In genomic region chr14:31963131-31963911, GRCm38 (mm10) we compare ENCODE assay signal across 9 mouse cellular contexts.
DNase-seq lines count a peak whose midpoint lies in the region; ATAC-seq lines count a peak whose summit lies in the region.
"Had no signal": no experiment of that assay in that cellular context is flagged by ENCODE, and none has a peak within 500 bp of the region (broad histone marks: within the 10 kb centered on the region; RNA-seq: fewer than 3 reads in every experiment).

No protein-coding gene starts in this region.

- H3K27me3 ChIP-seq in kidney, embryonic 14.5 days (ENCODE audit: control insufficient read depth, insufficient read depth, low read length) = no peaks in the 10 kb centered on the region
- no peaks in the 10 kb centered on the region for H3K27me3 ChIP-seq in embryonic facial prominence, embryonic 14.5 days (replicated peaks; ENCODE audit: control insufficient read depth, insufficient read depth, low read length)
- H3K27me3 ChIP-seq: limb, embryonic 12.5 days had no signal

- no peak overlapping the region for H3K4me3 ChIP-seq in kidney, embryonic 14.5 days (ENCODE audit: low read length)
- H3K4me3 ChIP-seq in embryonic facial prominence, embryonic 14.5 days (ENCODE audit: low read depth, low read length) = no peak overlapping the region
- H3K4me3 ChIP-seq: limb, embryonic 12.5 days had no signal

- no peak overlapping the region for H3K9ac ChIP-seq in kidney, embryonic 14.5 days (ENCODE audit: low read depth, low read length)
- no peak overlapping the region for H3K9ac ChIP-seq in embryonic facial prominence, embryonic 14.5 days (ENCODE audit: low read depth, low read length)
- H3K9ac ChIP-seq: limb, embryonic 12.5 days had no signal

- WGBS in kidney, embryonic 14.5 days = 58% methylated on average over 12 of the region's 12 CpGs
- 33% methylated on average over 12 of the region's 12 CpGs for WGBS in embryonic facial prominence, embryonic 14.5 days

- H3K4me2 ChIP-seq in kidney, embryonic 14.5 days (replicated peaks; ENCODE audit: low read depth, low read length) = no peak overlapping the region
- H3K4me2 ChIP-seq in embryonic facial prominence, embryonic 14.5 days (ENCODE audit: low read depth, low read length) = no peak overlapping the region; the same call in 1 of the 2 replicates
- H3K4me2 ChIP-seq: limb, embryonic 12.5 days had no signal

- ATAC-seq in kidney, embryonic 14.5 days (ENCODE audit: low FRiP score, low TSS enrichment) = no peak
- no peak for ATAC-seq in embryonic facial prominence, embryonic 14.5 days (ENCODE audit: low read depth)

- no peaks in the 10 kb centered on the region for H3K36me3 ChIP-seq in kidney, embryonic 14.5 days (ENCODE audit: control insufficient read depth, insufficient read depth, low read length)
- no peaks in the 10 kb centered on the region for H3K36me3 ChIP-seq in embryonic facial prominence, embryonic 14.5 days (ENCODE audit: control insufficient read depth, insufficient read depth, low read length)
- H3K36me3 ChIP-seq: limb, embryonic 12.5 days had no signal

- intact Hi-C loops in heart, postnatal 25 days (cut with DNase I) = no loop called here

- no peak overlapping the region for H3K27ac ChIP-seq in kidney, embryonic 14.5 days (ENCODE audit: low read depth, low read length)
- H3K27ac ChIP-seq in embryonic facial prominence, embryonic 14.5 days (replicated peaks; ENCODE audit: low read depth, low read length) = no peak overlapping the region
- H3K27ac ChIP-seq: limb, embryonic 12.5 days had no signal

- no peaks in the 10 kb centered on the region for H3K4me1 ChIP-seq in kidney, embryonic 14.5 days (ENCODE audit: control insufficient read depth, insufficient read depth, low read length)
- H3K4me1 ChIP-seq in embryonic facial prominence, embryonic 14.5 days (ENCODE audit: control insufficient read depth, insufficient read depth, low read length) = 0 out of 2 replicates have a peak, but pooled peaks cover 7% of the 10 kb centered on the region
- H3K4me1 ChIP-seq: limb, embryonic 12.5 days had no signal

- no peaks in the 10 kb centered on the region for H3K9me3 ChIP-seq in kidney, embryonic 14.5 days (ENCODE audit: control insufficient read depth, low read length)
- H3K9me3 ChIP-seq in embryonic facial prominence, embryonic 14.5 days (ENCODE audit: control insufficient read depth, low read length) = no peaks in the 10 kb centered on the region
- H3K9me3 ChIP-seq: limb, embryonic 12.5 days had no signal

- peak; percentile 14 for DNase-seq in kidney, adult 18-20 months
- peak; percentile 23 for DNase-seq in embryonic facial prominence, embryonic 14.5 days (ENCODE audit: low spot score)
- DNase-seq in heart, postnatal 25 days (ENCODE audit: low spot score) = peak; percentile 56
- DNase-seq in lung, postnatal 14 days = peak; percentile 43
- no peak for DNase-seq in cerebellum, postnatal 36 days
- no peak for DNase-seq in cerebellum, adult 9-11 months
- no peak for DNase-seq in cerebellum, postnatal 4 days (ENCODE audit: low spot score in 2 of 2)

Comparison
In these comparisons a context has a peak if more than half of its experiments do, and no peak if none do; other contexts are left out.
1. DNase-seq: peak in kidney, adult 18-20 months (single experiment), embryonic facial prominence, embryonic 14.5 days (single experiment), heart, postnatal 25 days (single experiment) and lung, postnatal 14 days (single experiment); none in cerebellum, postnatal 36 days (0 of 2), cerebellum, adult 9-11 months (single experiment) and cerebellum, postnatal 4 days (0 of 2).